Mouse (Mus musculus) C3H10T1/2 (cell line): ENCODE data around the gene Fzd7. TPM values are rescaled to one million over a fixed set of nuclear protein-coding genes. Genes with fewer than 3 reads are reported as not detected.

Experiments used
- polyA plus RNA-seq, 2 experiments: library from polyadenylated mRNA; unstranded; fragments of >200 nt; fragmentation: generic; extraction: Trizol; gene quantifications; one replicate each; pipeline ENCODE4 v1.2.1; 2012; ENCODE audit warnings: missing spikeins in 2 of 2

The Fzd7 gene
- polyA plus RNA-seq, result 1 to 10 TPM; 1.1 to 9.6 TPM

GRCm38 (mm10) chr1:59482331-59482695 lies at the start of gene Fzd7:
Gene Fzd7, plus strand, starts transcription at chr1:59482424.

DNA sequence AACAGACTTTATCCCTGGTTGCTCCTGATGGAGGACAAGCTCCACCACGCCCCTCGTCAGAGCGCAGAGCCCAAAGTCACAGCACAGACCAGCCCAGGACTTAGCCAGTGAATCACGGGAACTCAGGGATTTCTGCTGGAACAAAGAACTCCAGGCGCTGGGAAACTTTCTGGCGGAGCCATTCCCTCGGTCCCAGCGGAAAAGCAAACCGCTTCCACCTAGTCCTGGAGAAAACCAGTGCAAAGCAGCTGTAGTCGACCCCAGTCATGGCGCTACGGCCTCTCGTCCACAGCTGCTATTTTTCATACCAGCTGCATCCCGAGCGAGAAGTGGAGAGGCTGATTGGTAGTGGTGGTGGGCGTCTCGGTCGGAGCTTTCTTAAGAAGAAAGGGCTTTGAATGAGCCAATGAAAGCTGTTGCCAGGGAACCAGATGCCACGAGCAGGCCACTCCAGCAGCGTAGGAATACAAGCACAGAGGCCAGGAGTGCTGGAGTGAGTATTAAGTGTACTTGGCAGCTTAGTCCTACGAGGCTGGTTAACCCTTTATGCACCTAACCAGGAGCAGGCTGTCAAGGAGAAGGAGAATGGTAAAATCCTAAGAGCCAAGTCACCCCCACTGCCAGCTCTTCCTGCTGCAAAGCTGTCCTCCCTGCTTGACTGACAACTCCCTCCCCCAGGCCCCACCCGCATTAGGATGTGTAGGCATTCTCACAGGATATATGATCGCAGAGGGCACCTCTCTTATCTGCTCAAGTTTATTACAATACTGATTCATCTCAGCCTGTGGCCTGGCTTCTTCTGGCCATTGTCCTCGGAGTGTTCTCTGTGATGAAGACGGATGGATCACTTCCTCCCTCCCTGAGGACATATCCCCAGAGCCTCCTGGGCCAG lies 34.0 kb downstream of the Fzd7 start, which contains the start of gene Gm973:
Gm973 (plus strand) TSS at position 239 of the 892 bp plus-strand sequence.

Other genes starting within 250 kb of the Fzd7 start
- gene Als2, start 245.2 kb upstream of the Fzd7 start, polyA plus RNA-seq, result 1 to 10 TPM; 1.0 to 3.9 TPM
- under 1 TPM in 1 of 2 experiments, not detected in 1; 0.21 TPM for gene Cdk15, start 225.5 kb upstream of the Fzd7 start, polyA plus RNA-seq
- under 1 TPM in 1 of 2 experiments, not detected in 1; 0.08 TPM for gene Gm973, start 33.8 kb downstream of the Fzd7 start, polyA plus RNA-seq
- 10 to 100 TPM in 1 of 2 experiments, 1 to 10 TPM in 1; 6.6 to 82.0 TPM for gene Sumo1, start 188.4 kb downstream of the Fzd7 start, polyA plus RNA-seq
- gene Nop58, start 202.5 kb downstream of the Fzd7 start, polyA plus RNA-seq, result 10 to 100 TPM; 15.0 to 23.8 TPM